Mouse (Mus musculus): ENCODE data around the gene Gm28635. TPM values are rescaled to one million over a fixed set of nuclear protein-coding genes. Genes with fewer than 3 reads are reported as not detected.

Gm28635 gene
- not detected for total RNA-seq (2023)

GRCm38 (mm10) chr2:84677968-84678880 lies at the start of gene Gm28635, which contains the start of gene Med19:
Gene Gm28635 (minus strand): TSS chr2:84678041.
Gene Med19 (plus strand): TSS chr2:84678402.

GRCm38 (mm10) chr2:84727172-84727858 lies 49.5 kb upstream of the Gm28635 start, which contains the start of gene Clp1:
Gene Clp1 (minus strand): TSS chr2:84727350.

GRCm38 (mm10) chr2:84714811-84715561 lies 37.1 kb upstream of the Gm28635 start, which contains the start of gene Zdhhc5:
Gene Zdhhc5 (minus strand): TSS chr2:84715180.

DNA sequence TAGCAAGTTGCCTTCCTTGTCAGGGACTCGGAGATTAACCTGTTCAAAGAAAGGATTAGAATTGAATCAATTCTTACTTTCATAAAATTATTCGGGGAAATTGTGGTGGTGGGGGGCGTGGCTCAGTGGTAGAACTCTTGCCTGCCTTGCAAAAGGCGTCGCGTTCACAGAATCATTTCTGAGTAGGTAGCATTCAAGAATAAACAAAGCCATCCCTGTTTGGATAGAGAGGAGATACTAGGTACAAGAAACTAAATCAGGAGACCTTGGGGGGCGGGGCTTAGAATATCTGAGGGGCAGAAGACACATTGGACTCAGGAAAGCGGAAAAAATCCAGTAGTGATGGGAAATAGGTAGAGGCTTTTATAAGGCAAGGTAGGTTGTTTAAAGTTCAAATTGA lies 1.2 kb upstream of the Gm28635 start, which contains the start of gene Tmx2:
Gene Tmx2, minus strand, starts transcription at position 125 of the 400 bp plus-strand sequence.

DNA sequence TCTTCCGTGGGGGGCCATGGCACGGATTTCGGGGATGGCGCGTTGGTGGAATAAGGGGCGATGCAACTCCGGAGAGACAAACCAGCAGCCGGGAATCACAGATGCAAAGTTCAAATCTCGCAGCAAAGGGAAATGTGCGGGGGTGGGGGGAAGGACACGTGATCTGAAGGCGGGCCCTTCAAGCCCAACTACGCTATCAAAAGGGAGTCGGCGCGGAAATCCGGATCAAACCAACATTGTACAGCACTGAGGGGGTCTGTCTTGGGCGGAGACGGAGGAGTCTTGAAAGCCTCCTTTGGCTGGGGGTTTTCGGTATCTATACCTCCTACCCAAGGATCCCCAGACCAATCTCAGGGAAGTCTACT lies 7.3 kb downstream of the Gm28635 start, which contains the start of gene Selenoh:
Gene Selenoh, minus strand, starts transcription at position 202 of the 365 bp plus-strand sequence.

DNA sequence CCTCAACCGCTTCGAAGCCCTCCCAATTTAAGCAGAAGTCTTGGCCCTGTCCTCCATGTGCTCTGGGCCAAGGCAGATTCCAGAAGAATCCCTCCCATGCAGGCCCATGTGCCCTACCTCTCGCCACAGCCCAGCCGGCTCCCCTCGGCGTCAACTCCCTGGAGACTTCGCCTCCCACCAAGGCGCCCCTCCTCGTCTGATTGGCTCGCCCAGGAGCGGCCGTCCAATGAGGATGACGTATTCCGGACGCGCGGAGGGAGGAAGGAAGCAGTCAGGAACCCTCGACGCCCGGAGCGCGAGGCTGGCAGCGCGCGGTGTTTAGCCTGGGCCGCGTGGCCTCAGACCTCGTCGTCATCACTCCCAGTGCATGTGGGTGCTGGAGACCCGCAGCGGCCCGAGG lies 19.0 kb downstream of the Gm28635 start, which contains the start of gene Btbd18:
Gene Btbd18, plus strand, starts transcription at position 274 of the 400 bp plus-strand sequence.

DNA sequence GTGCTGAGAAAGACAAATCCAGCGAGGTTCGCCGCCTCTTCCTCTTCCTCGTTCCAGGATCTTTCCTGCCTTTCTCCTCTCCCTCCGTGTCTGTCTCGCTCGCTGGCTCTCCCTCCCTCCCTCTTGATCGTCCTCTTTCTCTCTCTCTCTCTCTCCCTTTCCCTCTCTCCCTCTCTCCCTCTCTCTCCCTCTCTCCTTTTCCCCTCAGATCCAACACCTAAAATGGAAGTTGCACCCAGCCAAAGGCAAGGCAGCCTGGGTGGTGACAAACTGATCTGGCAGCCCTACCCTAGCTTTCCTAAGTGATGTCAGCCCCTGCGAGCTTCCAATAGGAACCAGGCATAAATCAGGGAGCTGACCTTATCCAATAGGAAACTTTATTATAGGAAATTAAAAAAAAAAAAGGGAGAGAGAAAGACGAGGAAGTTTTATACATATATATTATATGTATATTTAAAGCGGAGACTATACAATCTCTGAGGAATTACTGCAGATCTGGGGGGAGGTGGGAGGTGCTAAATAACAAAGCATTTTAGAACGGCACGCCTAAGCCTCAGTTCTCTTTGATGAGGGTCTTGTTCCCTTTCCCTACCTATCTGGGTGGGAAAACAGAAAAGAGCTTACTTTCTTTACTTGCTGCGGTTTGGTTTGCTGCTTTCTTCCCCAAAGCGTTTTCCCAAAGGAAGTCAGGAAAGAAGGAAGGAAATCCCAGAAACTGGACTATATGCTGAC lies 27.2 kb downstream of the Gm28635 start, which contains the start of gene Ctnnd1:
Gene Ctnnd1, minus strand, starts transcription at position 302 of the 732 bp plus-strand sequence.

Other genes starting within 250 kb of the Gm28635 start
- gene Tfpi, start 201.3 kb downstream of the Gm28635 start, total RNA-seq (2023), result 1 to 10 TPM; 1.7 to 1.8 TPM
- 1 to 10 TPM; 3.5 to 4.8 TPM for gene Ctnnd1, start 27.3 kb downstream of the Gm28635 start, total RNA-seq (2023)
- not detected for gene Btbd18, start 19.0 kb downstream of the Gm28635 start, total RNA-seq (2023)
- gene Selenoh, start 7.3 kb downstream of the Gm28635 start, total RNA-seq (2023), result 10 to 100 TPM; 41.3 to 53.3 TPM
- 10 to 100 TPM; 19.3 to 19.8 TPM for gene Med19, start 361 bp upstream of the Gm28635 start, total RNA-seq (2023)
- gene Tmx2, start 1.1 kb upstream of the Gm28635 start, total RNA-seq (2023), result 10 to 100 TPM; 46.0 to 47.6 TPM
- 10 to 100 TPM; 58.9 to 60.5 TPM for gene Zdhhc5, start 37.1 kb upstream of the Gm28635 start, total RNA-seq (2023)
- gene Clp1, start 49.3 kb upstream of the Gm28635 start, total RNA-seq (2023), result 10 to 100 TPM; 23.8 to 30.5 TPM
- gene Ypel4, start 56.0 kb upstream of the Gm28635 start, total RNA-seq (2023), result not detected
- gene Gm19426, start 65.6 kb upstream of the Gm28635 start, total RNA-seq (2023), result not detected
- under 1 TPM in 1 of 2 experiments, not detected in 1; 0.29 TPM for gene Serping1, start 97.4 kb upstream of the Gm28635 start, total RNA-seq (2023)
- 10 to 100 TPM; 11.8 to 13.3 TPM for gene Ube2l6, start 120.8 kb upstream of the Gm28635 start, total RNA-seq (2023)
- not detected for gene Smtnl1, start 144.6 kb upstream of the Gm28635 start, total RNA-seq (2023)
- 10 to 100 TPM; 18.6 to 21.9 TPM for gene Timm10, start 149.0 kb upstream of the Gm28635 start, total RNA-seq (2023)
- gene Slc43a1, start 160.8 kb upstream of the Gm28635 start, total RNA-seq (2023), result 1 to 10 TPM; 5.4 to 8.1 TPM
- gene Rtn4rl2, start 208.7 kb upstream of the Gm28635 start, total RNA-seq (2023), result under 1 TPM in 1 of 2 experiments, not detected in 1; 0.55 TPM